Mouse (Mus musculus) embryonic facial prominence, embryonic 14.5 days (tissue): Measurements from ENCODE around the gene Gatad1. TPM values are rescaled to one million over a fixed set of nuclear protein-coding genes. Genes with fewer than 3 reads are reported as not detected.
A peak's percentile ranks its signal among the peaks of the same experiment; 100 is the strongest.
"Not testable (repeated sequence)": the region's sequence is repeated elsewhere in the genome, so short reads cannot be mapped to it uniquely, and the experiment has no call there.

Experiments used
- ATAC-seq: fragments of 200-750 bp; cut with Nextera tagmentation; 2 replicates; pipeline ENCODE4 v1.8.0; 2017; ENCODE audit warnings: low read depth, moderate number of reproducible peaks, moderate TSS enrichment
- DNase-seq: peaks from one replicate; pipeline ENCODE4 v3.0.0-alpha.2; 2015; ENCODE audit warnings: low spot score
- H3K27ac ChIP-seq: fragments of 300-500 bp; sonication (generic); replicated peaks from 2 replicates; pipeline ENCODE4 v1.5.1; 2014; ENCODE audit warnings: low read depth, mild to moderate bottlenecking, low read length, moderate library complexity
- H3K27me3 ChIP-seq: fragments of 300-500 bp; sonication (generic); replicated peaks from 2 replicates; pipeline ENCODE4 v1.6.1; 2014; ENCODE audit warnings: low read length; ENCODE audit not compliant: control insufficient read depth, insufficient read depth
- H3K36me3 ChIP-seq: fragments of 300-500 bp; sonication (generic); 2 replicates; pipeline ENCODE4 v1.6.1; 2014; ENCODE audit warnings: low read length, mixed read lengths; ENCODE audit not compliant: control insufficient read depth, insufficient read depth
- H3K4me1 ChIP-seq: fragments of 300-500 bp; sonication (generic); 2 replicates; pipeline ENCODE4 v1.6.1; 2014; ENCODE audit warnings: antibody characterized with exemption, low read length; ENCODE audit not compliant: control insufficient read depth, insufficient read depth
- H3K4me2 ChIP-seq: fragments of 300-500 bp; sonication (generic); 2 replicates; pipeline ENCODE4 v1.6.1; 2014; ENCODE audit warnings: low read depth, mild to moderate bottlenecking, low read length, moderate library complexity, mixed read lengths
- H3K4me3 ChIP-seq: fragments of 300-500 bp; sonication (generic); 2 replicates; pipeline ENCODE4 v1.5.1; 2014; ENCODE audit warnings: low read depth, mild to moderate bottlenecking, low read length
- H3K9ac ChIP-seq: fragments of 300-500 bp; sonication (generic); 2 replicates; pipeline ENCODE4 v1.6.1; 2014; ENCODE audit warnings: low read depth, mild to moderate bottlenecking, low read length, moderate library complexity, mixed read lengths
- H3K9me3 ChIP-seq: fragments of 300-500 bp; sonication (generic); 2 replicates; pipeline ENCODE4 v1.6.1; 2016; ENCODE audit warnings: low read length; ENCODE audit not compliant: control insufficient read depth
- WGBS: fragments of 180-500 bp; shearing (Covaris S2); extraction: QIAGEN DNeasy Blood & Tissue Kit; methylation state at CpG from one replicate; pipeline ENCODE4 v1.1.7; 2014; 5-methylcytosine and 5-hydroxymethylcytosine counted together
- polyA plus RNA-seq: library from polyadenylated mRNA; unstranded; fragments of >200 nt; fragmentation: Nextera tagmentation; extraction: Ambion mirVana; gene quantifications from 2 replicates; pipeline ENCODE4 v1.2.1, GENCODE M21; 2014

Gatad1 gene
- polyA plus RNA-seq, 1 experiment from 2014 or later, result 65.2 TPM

DNA sequence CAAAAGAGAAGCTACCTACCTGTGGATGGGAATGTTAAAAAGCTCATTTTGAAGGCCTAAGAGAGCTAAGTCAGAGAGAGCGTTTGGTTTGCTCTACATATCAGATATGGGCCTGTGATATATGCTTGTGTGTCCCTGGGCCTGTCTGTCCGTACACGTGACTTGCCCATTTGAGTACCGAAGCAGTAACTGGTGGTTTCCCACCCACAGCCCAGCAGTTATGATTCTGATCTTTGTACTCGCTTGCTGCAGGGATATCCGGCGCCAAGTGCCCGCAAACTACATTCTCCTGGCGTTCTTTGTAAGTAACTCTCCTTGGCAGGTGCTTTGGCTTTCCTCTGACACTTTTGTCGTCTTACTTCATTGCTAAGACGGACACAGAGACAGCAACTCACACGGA, 9.6 kb upstream of the Gatad1 start:
- H3K4me3 ChIP-seq, result no peak overlapping the region
- no peaks in the 10 kb centered on the region for H3K27me3 ChIP-seq
- no peak overlapping the region for H3K9ac ChIP-seq
- H3K9me3 ChIP-seq, result no peaks in the 10 kb centered on the region
- H3K27ac ChIP-seq, result no peak overlapping the region; the same call in 1 of the 2 replicates
- H3K4me1 ChIP-seq, result no peaks in the 10 kb centered on the region
- ATAC-seq, result no peak
- H3K36me3 ChIP-seq, result no peaks in the 10 kb centered on the region
- 61% methylated on average over 12 of the region's 12 CpGs for WGBS
- H3K4me2 ChIP-seq, result 0 out of 2 replicates have a peak overlapping the region, but pooled peaks have one; percentile 14
- DNase-seq, result no peak

- H3K4me3 ChIP-seq, result no peak overlapping the region
- H3K4me2 ChIP-seq, result no peak overlapping the region
- no peaks in the 10 kb centered on the region for H3K9me3 ChIP-seq
- H3K27me3 ChIP-seq, result no peaks in the 10 kb centered on the region
- DNase-seq (no peak), ATAC-seq (no peak)
- H3K4me1 ChIP-seq, result no peaks in the 10 kb centered on the region
- no peaks in the 10 kb centered on the region for H3K36me3 ChIP-seq
- H3K27ac ChIP-seq, result no peak overlapping the region
- 93% methylated on average over 2 of the region's 2 CpGs for WGBS
- H3K9ac ChIP-seq, result no peak overlapping the region
Observed at GRCm38 (mm10) chr5:3665225-3665624, 8.2 kb upstream of the Gatad1 start.

- Histone ChIP-seq H3K4me2 (no peak overlapping the region), H3K27me3 (no peaks in the 10 kb centered on the region)
- 87% methylated on average over 4 of the region's 4 CpGs for WGBS
Observed at GRCm38 (mm10) chr5:3653801-3654200, 3.2 kb downstream of the Gatad1 start.

GRCm38 (mm10) chr5:3652903-3653575, 3.9 kb downstream of the Gatad1 start:
- H3K9me3 ChIP-seq, H3K4me3 ChIP-seq, H3K4me2 ChIP-seq, H3K9ac ChIP-seq, H3K27ac ChIP-seq, H3K4me1 ChIP-seq, ATAC-seq, H3K36me3 ChIP-seq, DNase-seq, H3K27me3 ChIP-seq: not testable (repeated sequence)
- 93% methylated on average over 15 of the region's 25 CpGs for WGBS

More at GRCm38 (mm10) chr5:3653801-3654200, 3.2 kb downstream of the Gatad1 start:
- H3K27ac ChIP-seq, result no peak overlapping the region
- H3K4me1 ChIP-seq, result no peaks in the 10 kb centered on the region
- DNase-seq (no peak), ATAC-seq (no peak)
- H3K36me3 ChIP-seq, result no peaks in the 10 kb centered on the region
- no peak overlapping the region for H3K4me3 ChIP-seq
- no peaks in the 10 kb centered on the region for H3K9me3 ChIP-seq
- no peak overlapping the region for H3K9ac ChIP-seq

- Histone ChIP-seq H3K27ac (no peak overlapping the region), H3K9me3 (no peaks in the 10 kb centered on the region), H3K4me1 (no peaks in the 10 kb centered on the region), H3K4me3 (no peak overlapping the region), H3K4me2 (no peak overlapping the region), H3K27me3 (no peaks in the 10 kb centered on the region), H3K9ac (no peak overlapping the region), H3K36me3 (no peaks in the 10 kb centered on the region)
- WGBS, result 81% methylated on average over 5 of the region's 5 CpGs
- ATAC-seq, result no peak
- no peak for DNase-seq
Observed at GRCm38 (mm10) chr5:3651621-3652020, 5.4 kb downstream of the Gatad1 start.

DNA sequence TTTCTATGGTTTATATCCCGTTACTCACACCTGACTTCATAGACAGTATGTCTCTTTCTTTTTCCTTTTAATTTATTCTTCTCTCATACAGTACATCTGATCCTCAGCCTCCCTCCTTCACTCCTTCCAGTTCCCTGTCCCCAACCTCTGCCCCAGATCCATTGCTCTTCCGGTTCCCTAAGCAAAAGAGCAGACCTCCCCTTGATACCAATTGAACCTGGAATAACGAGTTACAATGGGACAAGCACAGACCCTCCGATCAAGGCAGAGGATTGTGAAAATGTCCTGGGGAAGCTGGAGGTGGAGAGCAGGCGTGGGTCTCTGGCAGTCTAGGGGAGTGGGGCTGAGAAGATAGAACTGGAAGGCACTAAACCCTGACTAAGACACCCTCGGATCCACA, 6.1 kb downstream of the Gatad1 start, which contains the start of gene Tmbim7:
Gene Tmbim7 (plus strand): TSS at position 301 of the 400 bp plus-strand sequence.
- Histone ChIP-seq H3K9me3 (no peaks in the 10 kb centered on the region), H3K27me3 (no peaks in the 10 kb centered on the region), H3K4me3 (no peak within 1 kb of the TSS), H3K9ac (no peak within 1 kb of the TSS), H3K4me1 (no peaks in the 10 kb centered on the region), H3K4me2 (no peak within 1 kb of the TSS), H3K27ac (no peak within 1 kb of the TSS), H3K36me3 (no peaks in the 10 kb centered on the region)
- ATAC-seq (no peak), DNase-seq (no peak)
- WGBS, result 79% methylated on average over 6 of the region's 6 CpGs

GRCm38 (mm10) chr5:3648849-3649210, 8.2 kb downstream of the Gatad1 start:
- ATAC-seq (no peak), DNase-seq (no peak)
- no peak overlapping the region for H3K4me2 ChIP-seq
- no peak overlapping the region for H3K9ac ChIP-seq
- H3K36me3 ChIP-seq, result peaks cover 12% of the 10 kb centered on the region
- WGBS, result 72% methylated on average over 4 of the region's 4 CpGs
- no peaks in the 10 kb centered on the region for H3K27me3 ChIP-seq
- no peaks in the 10 kb centered on the region for H3K9me3 ChIP-seq
- H3K27ac ChIP-seq, result no peak overlapping the region
- 0 out of 2 replicates have a peak, but pooled peaks cover 5% of the 10 kb centered on the region for H3K4me1 ChIP-seq
- no peak overlapping the region for H3K4me3 ChIP-seq

GRCm38 (mm10) chr5:3648206-3648848, 8.7 kb downstream of the Gatad1 start:
- ATAC-seq (peak; percentile 7; the same call in 1 of the 2 replicates), DNase-seq (no peak)
- Histone ChIP-seq H3K36me3 (peaks cover 15% of the 10 kb centered on the region), H3K9ac (no peak overlapping the region), H3K27me3 (no peaks in the 10 kb centered on the region), H3K4me2 (peak overlapping the region; percentile 68), H3K4me1 (0 out of 2 replicates have a peak, but pooled peaks cover 5% of the 10 kb centered on the region), H3K4me3 (peak overlapping the region; percentile 95), H3K27ac (no peak overlapping the region), H3K9me3 (no peaks in the 10 kb centered on the region)
- 50% methylated on average over 4 of the region's 4 CpGs for WGBS
